Mouse (Mus musculus) brain, embryonic 14.5 days (tissue): ENCODE data around the gene Cop1.

Experiments used
- CTCF ChIP-seq: fragments of 200-500 bp; IDR thresholded peaks from 2 replicates; pipeline ENCODE4 v1.5.1; 2012; ENCODE audit warnings: inconsistent platforms, mild to moderate bottlenecking, moderate library complexity, borderline replicate concordance; ENCODE audit not compliant: insufficient read depth, insufficient read length; ENCODE audit errors: extremely low read depth
- POLR2A ChIP-seq: fragments of 200-500 bp; IDR thresholded peaks from 2 replicates; pipeline ENCODE4 v1.6.1; 2012; ENCODE audit warnings: mild to moderate bottlenecking, inconsistent platforms, borderline replicate concordance; ENCODE audit not compliant: poor library complexity, insufficient read depth, insufficient read length, severe bottlenecking; ENCODE audit errors: extremely low read depth

DNA sequence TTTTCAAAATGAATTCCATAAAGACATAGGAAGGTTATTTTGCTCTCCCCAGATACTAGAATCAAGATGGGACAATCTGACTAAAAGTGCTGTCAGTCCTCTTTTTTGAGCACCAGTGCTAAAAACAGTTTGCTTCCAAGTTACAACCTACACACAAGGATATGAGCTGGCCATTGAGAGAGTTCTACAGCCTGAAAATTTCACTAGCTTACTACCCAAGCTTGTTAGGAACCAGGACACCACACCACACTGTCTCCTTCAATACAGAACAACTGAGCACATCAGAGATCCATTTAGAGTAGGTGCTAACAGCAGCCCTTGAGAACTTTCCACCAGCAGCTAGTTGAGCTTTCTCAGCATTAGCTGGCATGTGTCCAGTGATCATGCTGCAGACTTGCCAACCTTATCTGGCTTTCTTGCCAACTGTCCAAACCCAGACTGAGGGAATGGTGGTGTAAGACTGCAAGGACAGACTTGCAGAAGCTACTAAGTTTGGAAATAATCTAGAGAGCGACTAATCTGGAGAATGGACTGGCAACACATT, 123.0 kb downstream of the Cop1 start:
- TF ChIP-seq CTCF (no peak), POLR2A (no peak)
